Mouse (Mus musculus) myocyte (in vitro differentiated cells): ENCODE data around the gene Gata2.

Experiments used
- CEBPB ChIP-seq: IDR thresholded peaks from 2 replicates; pipeline ENCODE4 v1.6.1; 2011; ENCODE audit warnings: mild to moderate bottlenecking, moderate library complexity; ENCODE audit not compliant: poor library complexity, insufficient read depth, severe bottlenecking
- E2F4 ChIP-seq: IDR thresholded peaks from one replicate; pipeline ENCODE4 v1.6.1; 2011; ENCODE audit warnings: mild to moderate bottlenecking, control low read depth, moderate library complexity; ENCODE audit not compliant: insufficient read depth
- MAX ChIP-seq: IDR thresholded peaks from one replicate; pipeline ENCODE4 v1.6.1; 2011; ENCODE audit warnings: low read depth, mild to moderate bottlenecking, control low read depth
- MYOD1 ChIP-seq, 3 experiments: IDR thresholded peaks; one replicate each; pipeline ENCODE4 v1.6.1; 2011; ENCODE audit warnings: control low read depth in 2 of 3, low read depth in 2 of 3, mild to moderate bottlenecking in 2 of 3, moderate library complexity in 1 of 3; ENCODE audit not compliant: insufficient read length in 2 of 3, control insufficient read depth in 1 of 3
- POLR2A ChIP-seq: IDR thresholded peaks from one replicate; pipeline ENCODE4 v1.6.1; 2011; ENCODE audit warnings: low read depth, mild to moderate bottlenecking, control low read depth, moderate library complexity; ENCODE audit not compliant: insufficient read length
- REST ChIP-seq: IDR thresholded peaks from one replicate; pipeline ENCODE4 v1.6.1; 2011; ENCODE audit warnings: mild to moderate bottlenecking, control low read depth, moderate library complexity; ENCODE audit not compliant: insufficient read depth, insufficient read length
- TCF12 ChIP-seq: IDR thresholded peaks from one replicate; pipeline ENCODE4 v1.6.1; 2011; ENCODE audit warnings: mild to moderate bottlenecking, control low read depth; ENCODE audit not compliant: poor library complexity, insufficient read depth, severe bottlenecking
- USF1 ChIP-seq: IDR thresholded peaks from one replicate; pipeline ENCODE4 v1.6.1; 2011; ENCODE audit warnings: low read depth, mild to moderate bottlenecking, control low read depth, moderate library complexity

- TF ChIP-seq USF1 (no peak), MAX (no peak), POLR2A (no peak), E2F4 (no peak), MYOD1 (IDR thresholded peaks at IDR 0.05; ENCODE audit: control insufficient read depth in 1 of 3, insufficient read length in 2 of 3, low read depth in 2 of 3) (no peak), TCF12 (no peak), CEBPB (no peak), REST (no peak)
Measured at GRCm38 (mm10) chr6:88158790-88159189, 34.9 kb upstream of the Gata2 start.
